Mouse (Mus musculus): Measurements from ENCODE around the gene Mtrr. TPM values are rescaled to one million over a fixed set of nuclear protein-coding genes. Genes with fewer than 3 reads are reported as not detected.

Gene Mtrr
- polyA plus RNA-seq (2014; fragmentation: Nextera tagmentation; extraction: Ambion mirVana): 21.9 and 24.7 TPM in 2 replicates

- peaks cover 18% of the 10 kb centered on the region; the same call in 1 of the 2 replicates for H3K36me3 ChIP-seq (ENCODE audit: control insufficient read depth, insufficient read depth, low read length)
- H3K4me2 ChIP-seq (ENCODE audit: low read depth, severe bottlenecking): peak within 1 kb of the TSS; percentile 53
- H3K9me3 ChIP-seq (ENCODE audit: control insufficient read depth, low read length): no peaks in the 10 kb centered on the region
- WGBS: under 1% methylated on average over 81 of the region's 81 CpGs
- peak within 1 kb of the TSS; percentile 70 for H3K4me3 ChIP-seq (ENCODE audit: low read depth, low read length)
- peak within 1 kb of the TSS; percentile 79 for H3K9ac ChIP-seq (ENCODE audit: low read length)
- peak; percentile 98 for DNase-seq (ENCODE audit: low spot score)
- H3K4me1 ChIP-seq (ENCODE audit: control insufficient read depth, insufficient read depth, low read length): peaks cover 4% of the 10 kb centered on the region; the same call in 1 of the 2 replicates
- no peaks in the 10 kb centered on the region for H3K27me3 ChIP-seq (ENCODE audit: control insufficient read depth, insufficient read depth, low read length)
- H3K27ac ChIP-seq (replicated peaks; ENCODE audit: low read depth, low read length): 0 out of 2 replicates have a peak within 1 kb of the TSS, but pooled peaks have one; percentile 10
- ATAC-seq (ENCODE audit: insufficient number of reproducible peaks, low FRiP score, low TSS enrichment, low read depth): peak; percentile 100
Observed at GRCm38 (mm10) chr13:68581747-68582516, at the start of gene Mtrr, which contains the start of gene Fastkd3. Gene Mtrr, minus strand, starts transcription at chr13:68582149. Gene Fastkd3, plus strand, starts transcription at chr13:68582234.

DNA sequence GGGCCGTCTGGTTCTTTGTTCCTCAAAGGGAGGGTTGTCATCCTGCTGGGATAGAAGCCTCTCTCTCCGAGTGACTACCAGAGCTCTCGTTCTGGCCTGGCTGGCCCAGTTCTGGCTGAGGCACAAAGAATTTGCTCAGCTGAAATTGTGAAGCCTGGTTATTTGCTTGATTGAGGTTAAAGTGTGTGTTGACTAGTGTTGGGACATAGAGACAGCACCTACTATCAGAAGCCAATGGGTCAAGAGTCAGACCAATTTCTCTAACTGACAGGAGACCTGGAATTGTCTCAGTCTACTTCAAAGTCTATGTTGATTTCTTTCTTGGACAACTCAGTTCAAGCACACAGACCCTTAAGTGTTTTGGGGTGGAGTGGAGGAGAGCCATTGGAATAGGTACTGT, 45.1 kb upstream of the Mtrr start:
- Histone ChIP-seq H3K9me3 (ENCODE audit: control insufficient read depth, low read length) (no peaks in the 10 kb centered on the region), H3K36me3 (ENCODE audit: control insufficient read depth, insufficient read depth, low read length) (no peaks in the 10 kb centered on the region), H3K9ac (ENCODE audit: low read length) (no peak overlapping the region), H3K27ac (replicated peaks; ENCODE audit: low read depth, low read length) (no peak overlapping the region), H3K27me3 (ENCODE audit: control insufficient read depth, insufficient read depth, low read length) (no peaks in the 10 kb centered on the region), H3K4me1 (ENCODE audit: control insufficient read depth, insufficient read depth, low read length) (no peaks in the 10 kb centered on the region), H3K4me3 (ENCODE audit: low read depth, low read length) (no peak overlapping the region), H3K4me2 (ENCODE audit: low read depth, severe bottlenecking) (no peak overlapping the region)
- 83% methylated on average over 3 of the region's 3 CpGs for WGBS
- DNase-seq (ENCODE audit: low spot score) (no peak), ATAC-seq (ENCODE audit: insufficient number of reproducible peaks, low FRiP score, low TSS enrichment, low read depth) (no peak)

DNA sequence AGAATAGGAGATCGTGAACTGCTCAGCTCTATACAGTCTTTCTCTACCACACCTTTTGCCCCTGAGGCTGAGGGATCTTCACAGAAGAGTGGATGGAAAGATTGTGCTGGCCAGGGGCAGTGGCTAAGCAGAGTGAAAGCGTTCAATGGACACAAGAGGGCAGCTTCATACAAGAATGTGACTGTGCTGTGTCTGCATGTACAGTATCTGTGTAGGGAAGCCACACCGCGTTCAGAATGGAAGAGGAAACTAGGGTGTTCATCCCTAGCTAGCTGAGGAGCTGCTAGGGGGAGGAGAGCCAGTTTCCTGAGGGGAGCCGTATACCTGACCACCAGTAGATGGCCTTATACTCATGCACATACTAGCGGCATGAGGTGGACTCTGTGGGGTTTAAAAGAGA, 40.8 kb upstream of the Mtrr start:
- DNase-seq (ENCODE audit: low spot score): no peak

GRCm38 (mm10) chr13:68607652-68608405, 25.9 kb upstream of the Mtrr start:
- H3K9ac ChIP-seq (ENCODE audit: low read length): no peak overlapping the region

More for the DNA sequence above, 40.8 kb upstream of the Mtrr start:
- Histone ChIP-seq H3K36me3 (ENCODE audit: control insufficient read depth, insufficient read depth, low read length) (no peaks in the 10 kb centered on the region), H3K4me2 (ENCODE audit: low read depth, severe bottlenecking) (no peak overlapping the region), H3K27me3 (ENCODE audit: control insufficient read depth, insufficient read depth, low read length) (no peaks in the 10 kb centered on the region), H3K27ac (replicated peaks; ENCODE audit: low read depth, low read length) (no peak overlapping the region), H3K9me3 (ENCODE audit: control insufficient read depth, low read length) (no peaks in the 10 kb centered on the region), H3K4me3 (ENCODE audit: low read depth, low read length) (no peak overlapping the region), H3K9ac (ENCODE audit: low read length) (no peak overlapping the region), H3K4me1 (ENCODE audit: control insufficient read depth, insufficient read depth, low read length) (no peaks in the 10 kb centered on the region)
- 69% methylated on average over 6 of the region's 6 CpGs for WGBS
- ATAC-seq (ENCODE audit: insufficient number of reproducible peaks, low FRiP score, low TSS enrichment, low read depth): no peak

DNA sequence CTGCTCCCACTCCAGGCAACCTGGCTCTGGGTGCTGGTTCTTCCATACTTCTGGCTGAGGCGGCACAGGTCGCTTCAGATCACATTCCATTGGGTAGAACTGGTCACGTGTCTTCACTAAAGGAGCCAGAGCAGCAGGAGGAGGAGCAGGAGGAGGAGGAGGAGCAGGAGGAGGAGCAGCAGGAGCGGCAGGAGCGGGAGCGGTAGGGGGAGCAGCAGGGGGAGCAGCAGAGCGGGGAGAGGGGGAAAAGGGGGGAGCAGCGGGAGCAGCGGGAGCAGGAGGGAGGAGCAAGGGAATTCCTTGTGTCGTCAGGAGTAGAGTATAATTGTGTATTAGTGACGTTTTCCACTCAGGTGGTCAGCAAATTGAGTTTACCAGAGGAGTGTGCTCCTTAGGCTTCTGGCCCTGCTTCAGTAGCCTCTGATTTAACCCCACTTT, 23.8 kb upstream of the Mtrr start:
- Histone ChIP-seq H3K9me3 (ENCODE audit: control insufficient read depth, low read length) (no peaks in the 10 kb centered on the region), H3K4me2 (ENCODE audit: low read depth, severe bottlenecking) (peak overlapping the region; percentile 18; the same call in 1 of the 2 replicates), H3K27me3 (ENCODE audit: control insufficient read depth, insufficient read depth, low read length) (no peaks in the 10 kb centered on the region), H3K4me1 (ENCODE audit: control insufficient read depth, insufficient read depth, low read length) (no peaks in the 10 kb centered on the region), H3K27ac (replicated peaks; ENCODE audit: low read depth, low read length) (no peak overlapping the region), H3K36me3 (ENCODE audit: control insufficient read depth, insufficient read depth, low read length) (no peaks in the 10 kb centered on the region), H3K9ac (ENCODE audit: low read length) (no peak overlapping the region), H3K4me3 (ENCODE audit: low read depth, low read length) (peak overlapping the region; percentile 4; the same call in 1 of the 2 replicates)
- DNase-seq (ENCODE audit: low spot score): peak; percentile 59
- WGBS: 2% methylated on average over 11 of the region's 11 CpGs
- ATAC-seq (ENCODE audit: insufficient number of reproducible peaks, low FRiP score, low TSS enrichment, low read depth): peak; percentile 79

More at GRCm38 (mm10) chr13:68607652-68608405, 25.9 kb upstream of the Mtrr start:
- no peaks in the 10 kb centered on the region for H3K27me3 ChIP-seq (ENCODE audit: control insufficient read depth, insufficient read depth, low read length)
- H3K4me3 ChIP-seq (ENCODE audit: low read depth, low read length): no peak overlapping the region
- no peak overlapping the region for H3K27ac ChIP-seq (replicated peaks; ENCODE audit: low read depth, low read length)
- H3K9me3 ChIP-seq (ENCODE audit: control insufficient read depth, low read length): no peaks in the 10 kb centered on the region
- peak; percentile 41 for DNase-seq (ENCODE audit: low spot score)
- WGBS: 45% methylated on average over 21 of the region's 21 CpGs
- H3K4me2 ChIP-seq (ENCODE audit: low read depth, severe bottlenecking): no peak overlapping the region; the same call in 1 of the 2 replicates
- H3K4me1 ChIP-seq (ENCODE audit: control insufficient read depth, insufficient read depth, low read length): no peaks in the 10 kb centered on the region
- no peaks in the 10 kb centered on the region for H3K36me3 ChIP-seq (ENCODE audit: control insufficient read depth, insufficient read depth, low read length)
- peak; percentile 52 for ATAC-seq (ENCODE audit: insufficient number of reproducible peaks, low FRiP score, low TSS enrichment, low read depth)

- Histone ChIP-seq H3K4me2 (ENCODE audit: low read depth, severe bottlenecking) (no peak overlapping the region), H3K9ac (ENCODE audit: low read length) (no peak overlapping the region), H3K27me3 (ENCODE audit: control insufficient read depth, insufficient read depth, low read length) (no peaks in the 10 kb centered on the region), H3K36me3 (ENCODE audit: control insufficient read depth, insufficient read depth, low read length) (no peaks in the 10 kb centered on the region), H3K9me3 (ENCODE audit: control insufficient read depth, low read length) (no peaks in the 10 kb centered on the region), H3K4me3 (ENCODE audit: low read depth, low read length) (no peak overlapping the region), H3K4me1 (ENCODE audit: control insufficient read depth, insufficient read depth, low read length) (no peaks in the 10 kb centered on the region), H3K27ac (replicated peaks; ENCODE audit: low read depth, low read length) (no peak overlapping the region)
- DNase-seq (ENCODE audit: low spot score) (no peak), ATAC-seq (ENCODE audit: insufficient number of reproducible peaks, low FRiP score, low TSS enrichment, low read depth) (no peak)
- 79% methylated on average over 6 of the region's 6 CpGs for WGBS
Observed at GRCm38 (mm10) chr13:68603085-68603484, 21.1 kb upstream of the Mtrr start.

- Histone ChIP-seq H3K4me3 (ENCODE audit: low read depth, low read length) (no peak overlapping the region), H3K9ac (ENCODE audit: low read length) (no peak overlapping the region), H3K27ac (replicated peaks; ENCODE audit: low read depth, low read length) (no peak overlapping the region), H3K36me3 (ENCODE audit: control insufficient read depth, insufficient read depth, low read length) (no peaks in the 10 kb centered on the region), H3K4me1 (ENCODE audit: control insufficient read depth, insufficient read depth, low read length) (no peaks in the 10 kb centered on the region), H3K27me3 (ENCODE audit: control insufficient read depth, insufficient read depth, low read length) (no peaks in the 10 kb centered on the region), H3K9me3 (ENCODE audit: control insufficient read depth, low read length) (no peaks in the 10 kb centered on the region), H3K4me2 (ENCODE audit: low read depth, severe bottlenecking) (no peak overlapping the region)
- ATAC-seq (ENCODE audit: insufficient number of reproducible peaks, low FRiP score, low TSS enrichment, low read depth): no peak
- WGBS: 23% methylated on average over 6 of the region's 6 CpGs
- DNase-seq (ENCODE audit: low spot score): peak; percentile 33
Observed at GRCm38 (mm10) chr13:68601184-68601583, 19.2 kb upstream of the Mtrr start.

GRCm38 (mm10) chr13:68598953-68599352, 17.0 kb upstream of the Mtrr start:
- Histone ChIP-seq H3K27ac (replicated peaks; ENCODE audit: low read depth, low read length) (no peak overlapping the region), H3K9me3 (ENCODE audit: control insufficient read depth, low read length) (no peaks in the 10 kb centered on the region), H3K27me3 (ENCODE audit: control insufficient read depth, insufficient read depth, low read length) (no peaks in the 10 kb centered on the region), H3K9ac (ENCODE audit: low read length) (no peak overlapping the region), H3K36me3 (ENCODE audit: control insufficient read depth, insufficient read depth, low read length) (no peaks in the 10 kb centered on the region), H3K4me1 (ENCODE audit: control insufficient read depth, insufficient read depth, low read length) (no peaks in the 10 kb centered on the region), H3K4me3 (ENCODE audit: low read depth, low read length) (no peak overlapping the region), H3K4me2 (ENCODE audit: low read depth, severe bottlenecking) (no peak overlapping the region)
- ATAC-seq (ENCODE audit: insufficient number of reproducible peaks, low FRiP score, low TSS enrichment, low read depth) (no peak), DNase-seq (ENCODE audit: low spot score) (no peak)
